Mouse (Mus musculus) brain, adult 10 weeks (tissue): ENCODE data around the gene Rexo1. TPM values are rescaled to one million over a fixed set of nuclear protein-coding genes. Genes with fewer than 3 reads are reported as not detected.

Source experiments
- polyA plus RNA-seq: library from polyadenylated mRNA; stranded (reverse); fragments of 350-450 nt; fragmentation: Illumina TruSeq; extraction: RNeasy Lipid Tissue Mini Kit (QIAGEN cat#74804); gene quantifications from one replicate; pipeline ENCODE4 v1.2.3, GENCODE M21; 2015; ENCODE audit warnings: low read depth, low replicate concordance

Rexo1 gene
- 25.2 TPM for polyA plus RNA-seq

DNA sequence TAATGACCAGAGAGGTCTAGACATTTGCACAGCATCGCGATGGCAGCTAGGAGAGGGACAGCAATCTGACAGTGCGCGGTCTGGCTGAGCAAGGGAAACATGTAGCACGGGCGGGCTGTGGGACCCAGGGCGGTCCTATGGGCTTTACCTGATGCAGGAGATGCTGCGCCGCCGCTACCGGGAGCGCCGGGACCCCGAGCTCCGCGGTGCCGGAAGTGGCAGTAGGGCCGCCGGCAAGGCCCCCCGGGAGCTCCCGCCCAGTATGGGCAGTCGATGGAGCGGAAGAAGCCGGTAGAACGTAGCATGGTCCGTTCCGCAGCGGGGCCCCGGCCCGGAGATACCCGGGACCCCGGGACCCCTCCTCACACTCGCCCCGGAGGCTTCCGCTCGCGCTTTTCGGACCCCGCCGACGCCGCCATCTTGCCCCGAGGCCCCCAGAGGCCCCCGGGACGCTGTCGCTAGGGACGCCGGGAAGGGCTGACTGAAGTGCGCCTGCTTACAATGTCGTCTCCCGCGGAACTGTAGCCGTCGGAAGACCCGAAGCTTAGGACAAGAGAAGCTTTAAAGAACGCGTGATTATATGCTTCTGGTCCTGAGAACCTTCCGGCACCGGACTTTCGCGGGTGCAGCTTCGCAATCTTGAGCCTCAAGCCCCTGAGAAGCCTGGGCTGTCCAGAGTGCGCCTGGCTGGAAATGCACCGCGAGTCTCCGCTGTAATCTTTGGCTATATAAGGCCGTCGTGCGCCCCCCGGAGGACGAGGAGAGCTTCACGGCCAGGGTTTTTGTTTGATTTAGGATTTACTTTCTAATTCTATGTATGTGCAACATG, at the start of gene Rexo1:
TSS of gene Rexo1 (minus strand) at position 445 of the 829 bp plus-strand sequence.

DNA sequence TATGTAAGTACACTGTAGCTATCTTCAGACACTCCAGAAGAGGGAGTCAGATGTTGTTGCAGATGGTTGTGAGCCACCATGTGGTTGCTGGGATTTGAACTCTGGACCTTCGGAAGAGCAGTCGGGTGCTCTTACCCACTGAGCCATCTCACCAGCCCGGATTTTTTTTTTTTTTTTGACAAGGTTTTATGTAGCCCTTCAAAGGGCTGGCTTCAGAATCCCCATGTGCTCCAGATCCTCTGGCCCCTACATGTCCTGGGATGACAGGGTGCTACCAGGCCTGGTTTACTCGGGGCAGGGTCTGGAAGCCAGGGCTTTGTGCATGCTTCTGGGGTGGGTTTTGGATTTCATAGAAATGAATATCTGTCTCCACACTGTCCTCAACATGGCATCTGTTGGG, 44.4 kb upstream of the Rexo1 start, which contains the start of gene Gm49322:
TSS of gene Gm49322 (plus strand) at position 301 of the 400 bp plus-strand sequence.

DNA sequence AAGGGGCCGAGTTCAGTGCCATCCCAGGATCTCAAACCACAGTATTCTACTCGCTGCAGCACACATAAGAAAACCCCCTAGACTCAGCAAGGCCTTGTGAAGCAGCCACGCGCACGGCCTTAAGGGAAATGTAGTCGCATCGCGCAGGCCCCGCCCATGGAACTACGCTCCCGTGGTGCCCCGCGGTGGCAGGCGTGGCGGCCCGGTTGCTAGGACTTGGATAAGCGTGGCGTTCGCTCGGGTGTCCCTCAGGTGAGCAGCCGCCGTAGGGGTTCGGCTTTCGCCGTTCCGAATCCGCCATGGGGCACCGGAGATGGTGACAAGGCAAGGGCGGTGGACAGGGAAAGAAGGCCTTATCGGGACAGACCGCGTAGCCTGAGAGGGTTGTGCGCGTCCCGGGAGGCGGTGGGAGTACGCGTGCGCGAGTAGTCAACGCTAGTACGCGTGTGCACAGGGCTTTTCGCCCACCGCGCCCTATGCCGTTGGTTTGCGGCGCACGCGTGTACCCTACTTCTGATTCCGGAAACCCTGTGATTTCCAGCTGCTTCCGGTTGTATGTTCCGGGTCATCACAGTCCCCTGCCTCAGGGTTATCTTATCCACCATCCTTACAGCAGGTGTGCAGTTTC, 41.5 kb upstream of the Rexo1 start, which contains the start of the genes Scamp4 and Adat3:
TSS of gene Scamp4 (plus strand) at position 175 of the 628 bp plus-strand sequence.
TSS of gene Adat3 (plus strand) at position 183 of the 628 bp plus-strand sequence.

DNA sequence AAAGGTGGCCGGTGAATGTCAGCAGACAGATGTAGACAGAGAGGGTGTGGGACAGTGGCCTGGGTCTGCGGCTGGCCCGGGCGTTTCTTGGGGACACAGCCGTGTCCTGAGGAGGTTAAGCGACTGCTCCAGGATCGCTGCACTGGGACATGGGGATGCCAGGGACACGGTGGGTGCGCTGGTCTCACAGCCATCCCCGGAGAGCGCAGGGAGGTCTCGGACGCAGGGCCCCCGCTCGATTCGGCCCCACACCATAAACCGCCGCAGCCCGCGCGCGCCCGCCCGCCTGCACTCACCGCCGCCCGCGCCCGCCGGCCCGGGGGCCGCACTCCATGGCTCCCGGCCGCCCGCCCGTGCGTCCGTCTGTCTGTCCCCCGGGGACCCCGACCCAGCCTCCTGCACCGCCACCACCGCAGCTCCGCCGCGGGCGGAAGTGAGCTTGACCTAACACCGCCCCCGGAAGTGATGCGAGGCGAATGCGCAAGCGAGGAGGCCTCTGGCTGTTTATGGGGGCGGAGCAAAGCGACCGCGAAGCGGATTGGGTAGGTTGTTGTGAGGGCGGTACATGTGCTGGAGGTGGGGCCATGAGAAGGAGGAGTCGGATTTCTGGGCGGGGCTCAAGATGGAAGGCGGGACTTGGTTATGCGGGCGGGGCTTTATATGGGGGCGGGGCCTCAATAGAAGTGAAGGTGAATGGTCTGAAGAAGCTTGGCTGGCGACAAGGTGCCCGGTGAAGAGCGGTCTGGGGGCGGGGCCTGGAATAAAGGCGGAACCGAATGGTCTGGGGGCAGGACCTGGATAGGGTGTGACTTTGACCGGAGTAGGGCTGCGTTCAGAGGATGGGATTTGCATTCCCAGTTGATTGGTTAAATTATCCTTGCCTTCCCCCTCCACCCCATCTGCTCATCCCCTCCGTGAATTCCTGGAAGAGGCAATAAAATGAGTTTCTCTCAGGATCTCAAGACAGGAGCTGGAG, 28.8 kb upstream of the Rexo1 start, which contains the start of gene Abhd17a:
TSS of gene Abhd17a (minus strand) at position 463 of the 976 bp plus-strand sequence.

DNA sequence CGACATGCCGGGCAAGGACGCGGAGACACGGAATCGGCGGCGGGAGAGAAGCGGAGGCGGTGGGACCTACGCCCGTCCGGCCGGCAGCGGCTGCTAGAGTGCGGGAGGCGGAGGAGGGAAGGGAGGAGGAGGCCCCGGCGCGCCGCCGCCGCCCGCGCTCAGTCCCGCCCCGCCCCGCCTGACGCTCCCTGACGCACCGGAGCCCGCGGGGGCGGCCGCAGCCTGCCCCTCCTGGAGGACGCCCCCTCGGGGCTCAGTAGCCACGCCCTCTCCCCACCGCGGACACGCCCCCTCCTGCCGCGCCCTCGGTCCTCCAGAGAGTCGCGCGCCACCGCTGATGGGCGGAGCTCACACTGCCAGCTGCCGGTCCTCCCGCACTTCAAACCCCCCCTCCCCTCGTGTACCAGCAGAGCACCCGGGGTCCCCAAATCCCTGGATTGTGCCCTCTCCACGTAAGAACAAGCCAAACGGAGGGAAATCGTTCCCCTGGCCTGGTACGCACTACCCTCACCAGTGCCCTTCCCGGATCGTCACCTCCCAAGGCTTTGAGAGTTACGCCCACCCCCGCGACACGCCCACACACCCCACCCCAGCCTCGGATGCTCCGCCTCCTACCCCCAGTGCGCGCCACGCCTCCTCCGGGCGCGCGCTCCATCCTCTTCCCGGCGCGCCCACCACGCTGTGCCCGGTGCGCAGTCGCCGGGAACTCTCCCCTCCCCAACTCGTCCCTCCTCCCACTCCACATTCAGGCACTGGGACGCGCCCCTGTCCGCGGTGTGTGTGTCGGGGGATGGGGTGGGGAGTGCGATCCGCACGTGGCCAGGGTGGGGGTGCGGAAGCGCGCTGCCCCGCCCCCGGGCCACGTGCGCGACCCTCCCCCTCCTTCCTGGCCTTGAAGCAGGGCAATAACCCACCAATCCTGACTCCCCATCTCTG, 16.1 kb upstream of the Rexo1 start, which contains the start of gene Klf16:
TSS of gene Klf16 (minus strand) at position 127 of the 936 bp plus-strand sequence.

DNA sequence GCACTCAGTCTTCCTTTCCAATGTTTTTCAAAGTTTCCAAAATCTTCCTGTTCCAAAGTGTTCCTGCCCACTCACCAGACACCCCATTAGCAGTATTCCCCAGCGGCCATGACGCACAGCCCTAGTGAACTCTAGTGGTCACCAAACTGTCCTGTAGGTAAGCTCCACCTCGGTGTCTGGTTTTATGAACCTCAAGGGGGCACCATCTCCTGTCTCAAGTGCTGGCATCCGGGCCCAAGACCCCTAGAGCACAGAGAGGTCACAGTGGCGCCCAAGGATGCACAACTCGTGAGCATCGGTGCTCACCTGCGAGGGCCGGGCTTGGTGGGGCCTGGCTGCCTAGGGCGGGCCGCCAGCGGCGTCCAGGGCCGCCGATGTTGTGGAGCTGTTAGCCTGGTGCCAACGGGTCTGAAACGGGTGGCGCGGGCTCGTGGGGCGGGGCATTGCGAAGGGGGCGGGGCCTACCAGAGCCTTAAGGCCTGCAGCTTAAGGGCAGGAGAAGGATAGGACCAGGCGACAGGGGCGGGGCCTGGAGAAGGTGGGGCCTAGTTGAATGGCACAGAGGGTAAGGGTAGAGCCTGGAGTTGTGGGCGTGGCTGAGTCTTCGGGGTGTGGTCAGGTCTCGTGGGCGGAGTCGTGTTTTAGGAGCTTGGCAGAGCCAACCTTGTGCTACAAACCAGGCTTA, 22.5 kb downstream of the Rexo1 start, which contains the start of gene Atp8b3:
TSS of gene Atp8b3 (minus strand) at position 415 of the 685 bp plus-strand sequence.

DNA sequence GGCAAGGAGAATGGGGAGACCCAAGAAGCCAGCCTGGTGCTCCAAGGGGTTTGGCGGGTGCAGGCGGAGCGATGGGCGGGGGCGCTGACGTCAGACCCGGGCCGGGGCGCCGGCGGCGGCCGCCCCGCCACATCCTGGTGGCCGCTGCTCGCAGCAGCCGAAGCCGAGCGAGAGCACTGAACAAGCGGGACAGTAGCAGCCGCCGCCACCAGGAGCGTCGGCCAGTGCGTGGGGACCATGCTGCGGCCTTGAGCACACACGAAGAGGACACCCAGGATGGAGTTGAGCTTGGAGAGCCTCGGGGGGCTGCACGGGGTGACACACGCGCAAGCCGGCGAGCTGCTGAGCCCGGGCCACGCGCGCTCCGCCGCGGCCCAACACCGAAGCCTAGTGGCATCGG, 66.6 kb downstream of the Rexo1 start, which contains the start of gene Onecut3:
TSS of gene Onecut3 (plus strand) at position 104 of the 400 bp plus-strand sequence.

Other genes starting within 250 kb of the Rexo1 start
- gene 2310011J03Rik, start 241.0 kb downstream of the Rexo1 start, polyA plus RNA-seq = 50.9 TPM
- 5.7 TPM for gene Pcsk4, start 232.1 kb downstream of the Rexo1 start, polyA plus RNA-seq
- 6.6 TPM for gene Reep6, start 231.6 kb downstream of the Rexo1 start, polyA plus RNA-seq
- 3.8 TPM for gene Adamtsl5, start 213.1 kb downstream of the Rexo1 start, polyA plus RNA-seq
- gene Plk5, start 205.1 kb downstream of the Rexo1 start, polyA plus RNA-seq = 18.6 TPM
- gene Mex3d, start 173.9 kb downstream of the Rexo1 start, polyA plus RNA-seq = 8.2 TPM
- 143 TPM for gene Mbd3, start 162.0 kb downstream of the Rexo1 start, polyA plus RNA-seq
- 727 TPM for gene Uqcr11, start 154.7 kb downstream of the Rexo1 start, polyA plus RNA-seq
- 15.2 TPM for gene Tcf3, start 127.9 kb downstream of the Rexo1 start, polyA plus RNA-seq
- gene Onecut3, start 66.7 kb downstream of the Rexo1 start, polyA plus RNA-seq = 0.09 TPM
- 0.25 TPM for gene Atp8b3, start 22.4 kb downstream of the Rexo1 start, polyA plus RNA-seq
- 35.5 TPM for gene Klf16, start 15.8 kb upstream of the Rexo1 start, polyA plus RNA-seq
- gene Abhd17a, start 28.8 kb upstream of the Rexo1 start, polyA plus RNA-seq = 172 TPM
- gene Scamp4, start 41.3 kb upstream of the Rexo1 start, polyA plus RNA-seq = 54.5 TPM
- 2.1 TPM for gene Adat3, start 41.3 kb upstream of the Rexo1 start, polyA plus RNA-seq
- gene Gm49322, start 44.5 kb upstream of the Rexo1 start, polyA plus RNA-seq = 2.0 TPM
- 157 TPM for gene Csnk1g2, start 61.3 kb upstream of the Rexo1 start, polyA plus RNA-seq
- 74.2 TPM for gene Btbd2, start 95.5 kb upstream of the Rexo1 start, polyA plus RNA-seq
- gene Mknk2, start 116.6 kb upstream of the Rexo1 start, polyA plus RNA-seq = 23.8 TPM
- gene Mob3a, start 140.4 kb upstream of the Rexo1 start, polyA plus RNA-seq = 11.8 TPM
- 54.2 TPM for gene Izumo4, start 140.6 kb upstream of the Rexo1 start, polyA plus RNA-seq
- 89.5 TPM for gene Ap3d1, start 180.7 kb upstream of the Rexo1 start, polyA plus RNA-seq
- 35.1 TPM for gene Dot1l, start 193.6 kb upstream of the Rexo1 start, polyA plus RNA-seq
- 24.7 TPM for gene Sf3a2, start 236.6 kb upstream of the Rexo1 start, polyA plus RNA-seq
- 59.4 TPM for gene Plekhj1, start 237.1 kb upstream of the Rexo1 start, polyA plus RNA-seq
- gene Amh, start 243.7 kb upstream of the Rexo1 start, polyA plus RNA-seq = 0.89 TPM